Mouse (Mus musculus) 416B (cell line): ENCODE data around the gene Fam102b.
A peak's percentile ranks its signal among the peaks of the same experiment; 100 is the strongest.

Experiments used
- DNase-seq: peaks from one replicate; pipeline ENCODE4 v3.0.0; 2011; ENCODE audit warnings: low read depth

Fam102b gene

DNA sequence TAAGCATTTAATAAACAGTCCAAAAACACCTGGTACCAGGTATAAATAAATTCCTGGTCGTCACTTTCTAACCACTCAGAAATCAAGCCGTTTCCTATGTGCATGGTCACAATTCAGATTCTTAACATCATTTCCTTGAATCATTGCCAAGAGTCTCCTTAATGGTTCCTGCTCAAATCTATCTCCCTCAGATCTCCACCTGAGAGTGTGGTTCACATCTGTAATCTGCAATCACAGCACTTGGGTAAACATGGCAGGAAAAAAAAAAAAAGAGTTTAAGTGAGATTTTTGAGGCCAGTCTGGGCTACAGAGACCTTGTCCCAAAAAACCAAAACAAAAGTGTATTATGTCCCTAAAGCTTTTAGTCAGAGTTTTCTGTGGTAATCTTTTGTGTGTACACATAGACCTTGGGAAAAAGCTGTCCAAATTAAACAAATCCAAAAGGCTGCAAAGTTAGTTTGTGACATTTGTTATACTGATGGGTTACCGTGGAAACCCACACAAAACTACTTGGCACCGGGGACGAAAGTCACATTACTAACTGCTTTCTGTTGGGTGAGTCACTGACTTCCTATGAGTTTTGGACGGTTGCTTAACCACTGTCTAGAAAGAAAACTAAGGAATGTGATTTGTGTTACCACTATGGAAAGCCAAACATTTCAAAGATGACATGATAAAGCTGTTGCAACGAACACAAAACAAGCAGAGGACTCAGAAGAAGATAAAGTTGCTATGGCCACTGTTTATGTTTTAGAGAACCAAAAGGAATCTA lies 16.7 kb downstream of the Fam102b start:
- DNase-seq: peak; percentile 91

GRCm38 (mm10) chr3:109008180-109008579 lies 19.2 kb downstream of the Fam102b start:
- DNase-seq: peak; percentile 46

- no peak for DNase-seq
Measured at GRCm38 (mm10) chr3:109005777-109006176, 21.6 kb downstream of the Fam102b start.

GRCm38 (mm10) chr3:108999173-108999572 lies 28.2 kb downstream of the Fam102b start:
- no peak for DNase-seq

- DNase-seq: peak; percentile 87
Measured at GRCm38 (mm10) chr3:108997762-108998161, 29.6 kb downstream of the Fam102b start.

DNA sequence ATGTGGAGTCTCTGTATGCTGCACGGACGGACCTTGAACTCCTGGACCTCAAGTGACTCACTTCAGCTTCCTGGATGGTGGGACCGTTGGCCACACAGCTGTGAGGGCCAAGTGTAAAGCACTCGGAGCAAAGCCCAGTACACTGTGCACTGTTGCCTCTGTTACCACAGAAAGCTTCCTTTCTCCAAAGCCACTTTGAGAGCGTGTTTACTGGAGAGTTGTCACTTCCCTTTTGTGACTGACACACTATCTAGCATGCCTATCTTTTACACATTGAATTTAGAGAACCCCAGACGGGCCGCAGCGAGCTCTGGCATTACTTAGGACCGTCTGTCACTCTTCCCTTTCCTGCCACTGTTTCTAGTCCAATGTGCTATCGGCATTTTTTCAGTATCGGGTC lies 30.1 kb downstream of the Fam102b start:
- peak; percentile 98 for DNase-seq

DNA sequence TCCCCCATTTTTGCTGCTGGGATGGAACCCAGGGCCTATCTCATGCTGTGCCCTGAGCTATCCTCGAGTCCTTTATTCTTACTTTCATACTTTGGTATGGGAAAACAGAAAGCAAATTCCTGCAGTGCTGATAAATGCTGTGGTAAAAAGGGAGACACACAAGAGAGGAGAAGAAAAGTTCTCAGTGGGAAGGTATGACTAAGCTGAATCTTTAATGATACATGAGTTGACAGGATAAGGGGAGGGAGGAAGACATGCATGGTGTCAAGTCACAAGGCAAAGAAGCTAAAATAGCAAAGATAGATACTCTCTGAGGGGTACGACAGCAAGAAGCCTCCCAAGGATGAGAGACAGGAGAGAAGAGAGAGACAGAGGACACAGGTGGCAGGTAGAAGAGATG lies 32.0 kb downstream of the Fam102b start:
- peak; percentile 66 for DNase-seq

DNA sequence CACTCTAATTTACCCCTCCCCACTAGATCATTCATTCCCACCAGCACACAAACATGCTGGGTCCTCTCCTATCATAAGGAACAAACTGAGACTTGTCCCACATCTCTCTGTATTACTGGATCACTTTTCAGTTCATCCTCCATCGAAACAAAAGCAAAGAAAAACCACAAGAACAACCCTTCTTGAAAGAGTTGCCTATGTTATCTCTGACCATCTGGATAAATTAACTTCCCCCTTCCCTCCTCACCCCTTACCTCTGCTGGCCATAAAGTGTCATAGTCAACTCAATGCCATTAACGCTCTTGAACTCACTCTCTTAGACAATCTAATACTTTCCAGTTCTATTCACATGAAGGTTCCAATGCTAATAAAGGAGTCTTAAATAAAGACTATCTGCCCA lies 32.9 kb downstream of the Fam102b start:
- peak; percentile 81 for DNase-seq

GRCm38 (mm10) chr3:108989971-108990548 lies 37.3 kb downstream of the Fam102b start:
- DNase-seq: no peak

GRCm38 (mm10) chr3:108987009-108987659 lies 40.3 kb downstream of the Fam102b start:
- no peak for DNase-seq

GRCm38 (mm10) chr3:108986534-108986933 lies 40.9 kb downstream of the Fam102b start:
- DNase-seq: peak; percentile 73

GRCm38 (mm10) chr3:108983989-108984388 lies 43.4 kb downstream of the Fam102b start:
- peak; percentile 72 for DNase-seq

- no peak for DNase-seq
Measured at GRCm38 (mm10) chr3:108981946-108982345, 45.5 kb downstream of the Fam102b start.

DNA sequence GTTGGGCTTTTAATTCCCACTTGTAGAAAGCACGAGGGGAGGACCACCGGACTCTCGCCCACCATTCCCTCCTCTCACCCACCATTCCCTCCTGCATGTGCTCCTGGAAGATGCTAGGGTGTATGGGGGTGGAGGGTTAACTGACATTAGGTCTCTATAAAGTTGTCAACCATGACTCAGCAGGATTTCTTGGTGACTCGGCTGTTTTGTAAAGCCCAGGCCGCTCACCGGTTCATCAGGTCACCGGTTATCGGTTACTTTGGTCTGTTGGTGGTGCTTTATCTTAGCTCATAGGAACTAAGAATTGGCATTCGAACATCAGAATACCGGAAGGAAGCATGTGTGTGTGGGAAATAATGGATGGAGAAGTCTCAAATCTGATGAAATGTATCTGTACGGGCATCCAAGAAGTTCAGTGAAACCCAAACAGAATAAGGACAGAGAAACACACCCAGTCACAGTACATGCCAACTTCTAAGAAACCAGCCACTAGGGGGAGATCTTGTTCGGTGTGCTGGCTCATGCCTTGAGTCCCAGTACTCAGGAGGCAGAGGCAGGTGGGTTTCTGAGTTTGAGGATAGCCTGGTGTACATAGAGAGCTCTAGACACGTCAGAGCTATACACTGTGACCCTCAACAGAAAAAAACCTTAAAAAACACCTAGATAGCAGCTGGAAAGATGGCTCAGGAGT lies 49.9 kb downstream of the Fam102b start:
- DNase-seq: peak; percentile 74

- no peak for DNase-seq
Measured at GRCm38 (mm10) chr3:108974920-108975485, 52.4 kb downstream of the Fam102b start.

GRCm38 (mm10) chr3:108973980-108974660 lies 53.3 kb downstream of the Fam102b start:
- DNase-seq: no peak

GRCm38 (mm10) chr3:108966051-108966450 lies 61.4 kb downstream of the Fam102b start:
- DNase-seq: peak; percentile 52

- no peak for DNase-seq
Measured at GRCm38 (mm10) chr3:108964361-108965044, 62.9 kb downstream of the Fam102b start.

DNA sequence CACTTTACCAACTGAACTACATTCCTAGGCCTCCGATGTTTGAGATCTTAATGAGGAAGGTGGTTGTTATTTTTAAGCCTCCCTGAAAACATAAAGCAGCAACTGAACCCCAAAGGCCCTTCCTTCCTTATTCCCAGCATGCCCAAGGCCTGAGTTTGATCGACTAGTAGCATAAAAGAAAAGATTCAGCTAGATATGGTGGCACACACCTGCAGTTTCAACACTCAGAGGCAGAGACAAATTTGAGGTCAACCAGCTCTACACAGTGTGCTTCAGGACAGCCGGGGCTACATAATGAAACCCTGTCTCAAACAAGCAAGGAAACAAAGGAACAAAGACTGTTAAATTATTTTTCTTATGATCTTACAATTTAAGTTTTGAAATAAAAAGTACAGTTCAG lies 63.6 kb downstream of the Fam102b start:
- no peak for DNase-seq

DNA sequence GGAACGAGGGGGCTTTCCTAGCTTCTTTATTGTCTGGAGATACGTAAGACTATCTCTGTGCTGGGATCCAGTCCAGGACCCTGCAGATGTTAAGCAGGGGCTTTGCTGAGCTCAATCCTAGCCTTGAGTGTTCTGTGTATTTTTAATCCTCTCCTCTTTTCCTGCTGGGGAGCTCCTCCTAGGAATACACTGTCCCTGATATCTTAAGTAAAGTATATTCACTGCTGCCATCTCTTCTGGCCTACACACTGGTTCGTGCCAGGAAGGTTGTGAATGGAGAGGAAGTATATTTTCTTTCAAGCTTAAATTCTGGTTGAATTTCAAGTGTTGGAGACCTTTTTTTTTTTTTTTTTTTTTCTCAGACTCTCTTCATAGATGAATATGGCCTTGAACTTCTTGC lies 64.1 kb downstream of the Fam102b start:
- no peak for DNase-seq

GRCm38 (mm10) chr3:108961655-108962054 lies 65.8 kb downstream of the Fam102b start:
- DNase-seq: no peak
